Mouse (Mus musculus): ENCODE results near the gene Snx13. TPM values are rescaled to one million over a fixed set of nuclear protein-coding genes. Genes with fewer than 3 reads are reported as not detected.
A peak's percentile ranks its signal among the peaks of the same experiment; 100 is the strongest.

Snx13 gene
- polyA plus RNA-seq, 1 experiment from 2014 or later, result 24.5 TPM

- whole genome bisulfite sequencing, result 72% methylated on average over 9 of the region's 9 CpGs
- H3K4me1 ChIP-seq, result no peaks in the 10 kb centered on the region
- no peaks in the 10 kb centered on the region for H3K9me3 ChIP-seq
Observed at GRCm38 (mm10) chr12:35018679-35019237, 28.2 kb upstream of the Snx13 start.

GRCm38 (mm10) chr12:35021285-35021684 is 25.7 kb upstream of the Snx13 start:
- ATAC-seq (ENCODE audit: extremely low read depth, insufficient number of reproducible peaks, low FRiP score, low TSS enrichment), result no peak
- Histone ChIP-seq H3K4me3 (no peak overlapping the region), H3K36me3 (no peaks in the 10 kb centered on the region), H3K9ac (no peak overlapping the region), H3K9me3 (no peaks in the 10 kb centered on the region), H3K4me2 (no peak overlapping the region), H3K27ac (replicated peaks) (no peak overlapping the region), H3K4me1 (no peaks in the 10 kb centered on the region), H3K27me3 (replicated peaks) (no peaks in the 10 kb centered on the region)
- WGBS, result 69% methylated on average over 9 of the region's 9 CpGs

More at GRCm38 (mm10) chr12:35018679-35019237, 28.2 kb upstream of the Snx13 start:
- no peak overlapping the region for H3K27ac ChIP-seq (replicated peaks)
- H3K36me3 ChIP-seq, result no peaks in the 10 kb centered on the region
- H3K27me3 ChIP-seq (replicated peaks), result no peaks in the 10 kb centered on the region
- no peak overlapping the region for H3K9ac ChIP-seq
- no peak for ATAC-seq (ENCODE audit: extremely low read depth, insufficient number of reproducible peaks, low FRiP score, low TSS enrichment)
- no peak overlapping the region for H3K4me3 ChIP-seq
- no peak overlapping the region for H3K4me2 ChIP-seq

- 50% methylated on average over 10 of the region's 10 CpGs for WGBS
Observed at GRCm38 (mm10) chr12:35022066-35022465, 24.9 kb upstream of the Snx13 start.

GRCm38 (mm10) chr12:35025916-35026432 is 21.0 kb upstream of the Snx13 start:
- 62% methylated on average over 4 of the region's 4 CpGs for WGBS
- H3K4me3 ChIP-seq, result no peak overlapping the region
- no peaks in the 10 kb centered on the region for H3K27me3 ChIP-seq (replicated peaks)
- no peak overlapping the region for H3K27ac ChIP-seq (replicated peaks)
- no peaks in the 10 kb centered on the region for H3K9me3 ChIP-seq
- H3K36me3 ChIP-seq, result no peaks in the 10 kb centered on the region
- no peaks in the 10 kb centered on the region for H3K4me1 ChIP-seq
- no peak for ATAC-seq (ENCODE audit: extremely low read depth, insufficient number of reproducible peaks, low FRiP score, low TSS enrichment)
- H3K9ac ChIP-seq, result no peak overlapping the region
- H3K4me2 ChIP-seq, result no peak overlapping the region

More at GRCm38 (mm10) chr12:35022066-35022465, 24.9 kb upstream of the Snx13 start:
- Histone ChIP-seq H3K9me3 (no peaks in the 10 kb centered on the region), H3K4me2 (no peak overlapping the region), H3K9ac (no peak overlapping the region), H3K4me1 (no peaks in the 10 kb centered on the region), H3K27ac (replicated peaks) (no peak overlapping the region), H3K27me3 (replicated peaks) (no peaks in the 10 kb centered on the region), H3K36me3 (no peaks in the 10 kb centered on the region), H3K4me3 (no peak overlapping the region)
- ATAC-seq (ENCODE audit: extremely low read depth, insufficient number of reproducible peaks, low FRiP score, low TSS enrichment), result no peak

GRCm38 (mm10) chr12:35027533-35027932 is 19.5 kb upstream of the Snx13 start:
- no peak for ATAC-seq (ENCODE audit: extremely low read depth, insufficient number of reproducible peaks, low FRiP score, low TSS enrichment)
- H3K27ac ChIP-seq (replicated peaks), result no peak overlapping the region

GRCm38 (mm10) chr12:35038668-35039570 is 8.1 kb upstream of the Snx13 start:
- peak overlapping the region; percentile 55 for H3K27ac ChIP-seq (replicated peaks)
- H3K27me3 ChIP-seq (replicated peaks), result no peaks in the 10 kb centered on the region
- H3K4me3 ChIP-seq, result peak overlapping the region; percentile 39
- no peaks in the 10 kb centered on the region for H3K36me3 ChIP-seq
- no peaks in the 10 kb centered on the region for H3K9me3 ChIP-seq
- H3K4me2 ChIP-seq, result peak overlapping the region; percentile 71
- WGBS, result 9% methylated on average over 14 of the region's 14 CpGs
- no peak for ATAC-seq (ENCODE audit: extremely low read depth, insufficient number of reproducible peaks, low FRiP score, low TSS enrichment)
- peaks cover 15% of the 10 kb centered on the region for H3K4me1 ChIP-seq
- peak overlapping the region; percentile 53 for H3K9ac ChIP-seq

More at GRCm38 (mm10) chr12:35027533-35027932, 19.5 kb upstream of the Snx13 start:
- no peak overlapping the region for H3K4me2 ChIP-seq
- no peak overlapping the region for H3K4me3 ChIP-seq
- no peaks in the 10 kb centered on the region for H3K9me3 ChIP-seq
- no peaks in the 10 kb centered on the region for H3K36me3 ChIP-seq
- H3K4me1 ChIP-seq, result no peaks in the 10 kb centered on the region
- H3K27me3 ChIP-seq (replicated peaks), result no peaks in the 10 kb centered on the region
- H3K9ac ChIP-seq, result no peak overlapping the region
- WGBS, result 63% methylated on average over 1 of the region's 1 CpGs

- peak overlapping the region; percentile 53; the same call in 1 of the 2 replicates for H3K9ac ChIP-seq
- H3K4me1 ChIP-seq, result peaks cover 18% of the 10 kb centered on the region
- no peaks in the 10 kb centered on the region for H3K9me3 ChIP-seq
- no peak for ATAC-seq (ENCODE audit: extremely low read depth, insufficient number of reproducible peaks, low FRiP score, low TSS enrichment)
- WGBS, result 63% methylated on average over 5 of the region's 5 CpGs
- peak overlapping the region; percentile 39; the same call in 1 of the 2 replicates for H3K4me3 ChIP-seq
- peak overlapping the region; percentile 55 for H3K27ac ChIP-seq (replicated peaks)
- H3K36me3 ChIP-seq, result no peaks in the 10 kb centered on the region
- peak overlapping the region; percentile 71 for H3K4me2 ChIP-seq
- H3K27me3 ChIP-seq (replicated peaks), result no peaks in the 10 kb centered on the region
Observed at GRCm38 (mm10) chr12:35039571-35039936, 7.4 kb upstream of the Snx13 start.

GRCm38 (mm10) chr12:35041964-35042363 is 5.0 kb upstream of the Snx13 start:
- H3K9ac ChIP-seq, result no peak overlapping the region
- H3K4me2 ChIP-seq, result no peak overlapping the region
- H3K27me3 ChIP-seq (replicated peaks), result no peaks in the 10 kb centered on the region
- no peak overlapping the region for H3K27ac ChIP-seq (replicated peaks)
- no peak for ATAC-seq (ENCODE audit: extremely low read depth, insufficient number of reproducible peaks, low FRiP score, low TSS enrichment)
- H3K4me1 ChIP-seq, result peaks cover 26% of the 10 kb centered on the region
- H3K9me3 ChIP-seq, result no peaks in the 10 kb centered on the region
- no peak overlapping the region for H3K4me3 ChIP-seq
- no peaks in the 10 kb centered on the region for H3K36me3 ChIP-seq
- 73% methylated on average over 8 of the region's 8 CpGs for WGBS

GRCm38 (mm10) chr12:35046310-35046998 is 532 bp upstream of the Snx13 start:
- Histone ChIP-seq H3K9me3 (no peaks in the 10 kb centered on the region), H3K9ac (peak overlapping the region; percentile 98), H3K27ac (replicated peaks) (peak overlapping the region; percentile 97), H3K4me1 (peaks cover 41% of the 10 kb centered on the region), H3K36me3 (no peaks in the 10 kb centered on the region), H3K4me2 (peak overlapping the region; percentile 85), H3K4me3 (peak overlapping the region; percentile 97), H3K27me3 (replicated peaks) (no peaks in the 10 kb centered on the region)
- peak; percentile 47 for ATAC-seq (ENCODE audit: extremely low read depth, insufficient number of reproducible peaks, low FRiP score, low TSS enrichment)
- WGBS, result under 1% methylated on average over 36 of the region's 36 CpGs

GRCm38 (mm10) chr12:35047320-35048225 is 587 bp downstream of the Snx13 start:
- H3K4me1 ChIP-seq, result peaks cover 45% of the 10 kb centered on the region
- peak overlapping the region; percentile 85 for H3K4me2 ChIP-seq
- peak; percentile 60 for ATAC-seq (ENCODE audit: extremely low read depth, insufficient number of reproducible peaks, low FRiP score, low TSS enrichment)
- peak overlapping the region; percentile 97 for H3K4me3 ChIP-seq
- H3K27ac ChIP-seq (replicated peaks), result peak overlapping the region; percentile 97
- peak overlapping the region; percentile 98 for H3K9ac ChIP-seq
- H3K9me3 ChIP-seq, result no peaks in the 10 kb centered on the region
- no peaks in the 10 kb centered on the region for H3K27me3 ChIP-seq (replicated peaks)
- H3K36me3 ChIP-seq, result no peaks in the 10 kb centered on the region
- under 1% methylated on average over 65 of the region's 65 CpGs for WGBS

Measured in heart, embryonic 13.5 days (tissue).